Mouse (Mus musculus): ENCODE results near the gene Bdh1. TPM values are rescaled to one million over a fixed set of nuclear protein-coding genes. Genes with fewer than 3 reads are reported as not detected.

Bdh1 gene
- total and polyA plus RNA-seq, 3 experiments = 61.3 to 159 (median 134) TPM

- no peaks in the 10 kb centered on the region for H3K4me1 ChIP-seq (ENCODE audit: control insufficient read depth, insufficient read depth, low read length)
- intact Hi-C loops (cut with DNase I) = no loop called here
- no peaks in the 10 kb centered on the region for H3K27me3 ChIP-seq (ENCODE audit: control insufficient read depth, insufficient read depth, low read length)
- no peak overlapping the region for H3K9ac ChIP-seq (ENCODE audit: low read depth, low read length)
- TF ChIP-seq EP300 (IDR thresholded peaks at IDR 0.05; ENCODE audit: insufficient read depth, low read depth, low read length) (no peak), POLR2A (IDR thresholded peaks at IDR 0.05; ENCODE audit: insufficient read depth, low read depth, low read length) (no peak), CTCF (IDR thresholded peaks at IDR 0.05) (no peak)
- H3K36me3 ChIP-seq (ENCODE audit: control insufficient read depth, insufficient read depth, low read length) = no peaks in the 10 kb centered on the region
- DNase-seq = no peak
- H3K27ac ChIP-seq = no peak overlapping the region
- no peak overlapping the region for H3K4me3 ChIP-seq
- whole genome bisulfite sequencing = 71% methylated on average over 4 of the region's 4 CpGs
- H3K79me2 ChIP-seq (replicated peaks; ENCODE audit: control insufficient read depth, insufficient read depth, low read length) = no peaks in the 10 kb centered on the region
These were observed 31.9 kb downstream of the Bdh1 start for GRCm38 (mm10) chr16:31454013-31454412.

GRCm38 (mm10) chr16:31455276-31456045 is 33.4 kb downstream of the Bdh1 start:
- no peak overlapping the region for H3K27ac ChIP-seq
- no peak for DNase-seq
- TF ChIP-seq CTCF (IDR thresholded peaks at IDR 0.05) (no peak), POLR2A (IDR thresholded peaks at IDR 0.05; ENCODE audit: insufficient read depth, low read depth, low read length) (no peak), EP300 (IDR thresholded peaks at IDR 0.05; ENCODE audit: insufficient read depth, low read depth, low read length) (no peak)
- no peak overlapping the region for H3K4me3 ChIP-seq
- intact Hi-C loops (cut with DNase I) = loop anchor here (5.0 kb wide), 2 partner anchors 267 to 462 kb away; no protein-coding TSS in a partner anchor
- no peak overlapping the region for H3K9ac ChIP-seq (ENCODE audit: low read depth, low read length)
- 59% methylated on average over 21 of the region's 21 CpGs for WGBS
- H3K4me1 ChIP-seq (ENCODE audit: control insufficient read depth, insufficient read depth, low read length) = no peaks in the 10 kb centered on the region
- no peaks in the 10 kb centered on the region for H3K36me3 ChIP-seq (ENCODE audit: control insufficient read depth, insufficient read depth, low read length)
- no peaks in the 10 kb centered on the region for H3K27me3 ChIP-seq (ENCODE audit: control insufficient read depth, insufficient read depth, low read length)
- no peaks in the 10 kb centered on the region for H3K79me2 ChIP-seq (replicated peaks; ENCODE audit: control insufficient read depth, insufficient read depth, low read length)

GRCm38 (mm10) chr16:31458229-31458918 is 36.3 kb downstream of the Bdh1 start:
- intact Hi-C loops (cut with DNase I) = loop anchor here (5.0 kb wide), 2 partner anchors 264 to 459 kb away; no protein-coding TSS in a partner anchor
- no peaks in the 10 kb centered on the region for H3K79me2 ChIP-seq (replicated peaks; ENCODE audit: control insufficient read depth, insufficient read depth, low read length)
- DNase-seq = peak; percentile 61 to 81
- H3K4me1 ChIP-seq (ENCODE audit: control insufficient read depth, insufficient read depth, low read length) = no peaks in the 10 kb centered on the region
- H3K36me3 ChIP-seq (ENCODE audit: control insufficient read depth, insufficient read depth, low read length) = no peaks in the 10 kb centered on the region
- TF ChIP-seq CTCF (IDR thresholded peaks at IDR 0.05) = peak; percentile 96
- no peak for TF ChIP-seq POLR2A (IDR thresholded peaks at IDR 0.05; ENCODE audit: insufficient read depth, low read depth, low read length)
- no peak overlapping the region; the same call in 1 of the 2 replicates for H3K4me3 ChIP-seq
- no peaks in the 10 kb centered on the region for H3K27me3 ChIP-seq (ENCODE audit: control insufficient read depth, insufficient read depth, low read length)
- H3K9ac ChIP-seq (ENCODE audit: low read depth, low read length) = peak overlapping the region; percentile 52
- H3K27ac ChIP-seq = no peak overlapping the region
- WGBS = 5% methylated on average over 17 of the region's 17 CpGs

GRCm38 (mm10) chr16:31459968-31460461 is 37.9 kb downstream of the Bdh1 start:
- Histone ChIP-seq H3K9ac (ENCODE audit: low read depth, low read length) (no peak overlapping the region), H3K36me3 (ENCODE audit: control insufficient read depth, insufficient read depth, low read length) (no peaks in the 10 kb centered on the region), H3K4me3 (no peak overlapping the region), H3K27me3 (ENCODE audit: control insufficient read depth, insufficient read depth, low read length) (no peaks in the 10 kb centered on the region), H3K27ac (no peak overlapping the region), H3K4me1 (ENCODE audit: control insufficient read depth, insufficient read depth, low read length) (no peaks in the 10 kb centered on the region), H3K79me2 (replicated peaks; ENCODE audit: control insufficient read depth, insufficient read depth, low read length) (no peaks in the 10 kb centered on the region)
- no peak for DNase-seq
- intact Hi-C loops (cut with DNase I) = loop anchor here (5.0 kb wide), 2 partner anchors 262 to 457 kb away; no protein-coding TSS in a partner anchor
- TF ChIP-seq POLR2A (IDR thresholded peaks at IDR 0.05; ENCODE audit: insufficient read depth, low read depth, low read length) = no peak
- TF ChIP-seq EP300 (IDR thresholded peaks at IDR 0.05; ENCODE audit: insufficient read depth, low read depth, low read length) = no peak
- TF ChIP-seq CTCF (IDR thresholded peaks at IDR 0.05) = no peak
- WGBS = 37% methylated on average over 10 of the region's 10 CpGs

- WGBS = 51% methylated on average over 13 of the region's 13 CpGs
- H3K4me3 ChIP-seq = no peak overlapping the region
- DNase-seq = peak in 1 of 2 experiments; percentile 13
- no peak overlapping the region for H3K9ac ChIP-seq (ENCODE audit: low read depth, low read length)
- H3K36me3 ChIP-seq (ENCODE audit: control insufficient read depth, insufficient read depth, low read length) = no peaks in the 10 kb centered on the region
- H3K27ac ChIP-seq = no peak overlapping the region
- TF ChIP-seq POLR2A (IDR thresholded peaks at IDR 0.05; ENCODE audit: insufficient read depth, low read depth, low read length) = no peak
- no peak for TF ChIP-seq CTCF (IDR thresholded peaks at IDR 0.05)
- TF ChIP-seq EP300 (IDR thresholded peaks at IDR 0.05; ENCODE audit: insufficient read depth, low read depth, low read length) = no peak
- no peaks in the 10 kb centered on the region for H3K4me1 ChIP-seq (ENCODE audit: control insufficient read depth, insufficient read depth, low read length)
- no peaks in the 10 kb centered on the region for H3K79me2 ChIP-seq (replicated peaks; ENCODE audit: control insufficient read depth, insufficient read depth, low read length)
- intact Hi-C loops (cut with DNase I) = no loop called here
- H3K27me3 ChIP-seq (ENCODE audit: control insufficient read depth, insufficient read depth, low read length) = no peaks in the 10 kb centered on the region
These were observed 38.4 kb downstream of the Bdh1 start for GRCm38 (mm10) chr16:31460506-31460905.
